Mouse (Mus musculus): Measurements from ENCODE around the gene Grin2a.

DNA sequence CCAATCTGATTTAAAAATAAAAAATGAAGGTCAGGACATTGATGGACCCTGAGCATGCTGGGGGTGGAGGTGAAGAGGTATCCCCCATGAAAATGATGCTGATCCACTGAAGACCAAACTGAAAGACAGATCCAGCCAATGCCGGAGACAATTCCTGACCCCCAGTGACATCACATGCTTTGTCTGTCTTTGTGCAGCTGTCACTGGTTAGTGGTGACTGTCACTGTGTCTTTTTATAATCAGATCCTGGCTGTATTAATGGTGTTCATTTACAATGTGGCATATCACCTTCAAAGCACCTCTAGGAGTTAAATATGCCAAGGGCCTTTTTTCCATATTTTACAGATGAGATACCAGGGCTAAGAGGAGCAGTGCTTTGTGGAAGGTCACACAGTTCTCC lies 32.9 kb downstream of the Grin2a start:
- no peak for TF ChIP-seq CTCF (IDR thresholded peaks at IDR 0.05; ENCODE audit: low read depth, low read length)
- no peak for TF ChIP-seq POLR2A (IDR thresholded peaks at IDR 0.05; ENCODE audit: extremely low read depth, insufficient read depth, low read length)

All from liver, adult 2 months (tissue).